Mouse (Mus musculus): ENCODE data around the gene Hexa. TPM values are rescaled to one million over a fixed set of nuclear protein-coding genes. Genes with fewer than 3 reads are reported as not detected.

The Hexa gene
- 10 to 100 TPM; 45.2 to 45.8 TPM for polyA plus RNA-seq (2017; shearing (Covaris generic))

GRCm38 (mm10) chr9:59539441-59540137, at the start of gene Hexa, which contains the start of gene Tmem202:
Hexa (plus strand) TSS chr9:59539540.
Tmem202 (minus strand) TSS chr9:59539847.

GRCm38 (mm10) chr9:59577844-59578504, 38.6 kb downstream of the Hexa start, which contains the start of gene Celf6:
Celf6 (plus strand) TSS chr9:59577917.

Other genes starting within 250 kb of the Hexa start
- gene Adpgk, start 248.0 kb upstream of the Hexa start, polyA plus RNA-seq (2017; shearing (Covaris generic)) = 10 to 100 TPM; 45.7 to 67.0 TPM
- 10 to 100 TPM in 1 of 2 experiments, 1 to 10 TPM in 1; 7.9 to 14.1 TPM for gene Bbs4, start 186.0 kb upstream of the Hexa start, polyA plus RNA-seq (2017; shearing (Covaris generic))
- gene Arih1, start 52.9 kb upstream of the Hexa start, polyA plus RNA-seq (2017; shearing (Covaris generic)) = 100 to 1,000 TPM in 1 of 2 experiments, 10 to 100 TPM in 1; 75.8 to 113 TPM
- gene Tmem202, start 307 bp downstream of the Hexa start, polyA plus RNA-seq (2017; shearing (Covaris generic)) = 1 to 10 TPM in 1 of 2 experiments, under 1 TPM in 1; 0.24 to 1.1 TPM
- not detected for gene Celf6, start 38.4 kb downstream of the Hexa start, polyA plus RNA-seq (2017; shearing (Covaris generic))
- gene Parp6, start 77.7 kb downstream of the Hexa start, polyA plus RNA-seq (2017; shearing (Covaris generic)) = 10 to 100 TPM; 39.1 to 54.7 TPM
- 100 to 1,000 TPM; 785 to 986 TPM for gene Pkm, start 116.8 kb downstream of the Hexa start, polyA plus RNA-seq (2017; shearing (Covaris generic))
- under 1 TPM in 1 of 2 experiments, not detected in 1; 0.39 TPM for gene Gramd2, start 140.6 kb downstream of the Hexa start, polyA plus RNA-seq (2017; shearing (Covaris generic))
- 1 to 10 TPM; 3.0 to 5.2 TPM for gene Senp8, start 211.2 kb downstream of the Hexa start, polyA plus RNA-seq (2017; shearing (Covaris generic))
- 10 to 100 TPM; 17.1 to 19.4 TPM for gene Myo9a, start 211.4 kb downstream of the Hexa start, polyA plus RNA-seq (2017; shearing (Covaris generic))